Mouse (Mus musculus) hindbrain, embryonic 12.5 days (tissue): Measurements from ENCODE around the gene Trp73. TPM values are rescaled to one million over a fixed set of nuclear protein-coding genes. Genes with fewer than 3 reads are reported as not detected.

ENCODE experiments used
- ATAC-seq: fragments of 200-750 bp; cut with Nextera tagmentation; 2 replicates; pipeline ENCODE4 v1.8.0; 2017; ENCODE audit warnings: moderate TSS enrichment; ENCODE audit not compliant: low FRiP score
- H3K27ac ChIP-seq: fragments of 300-500 bp; sonication (generic); 2 replicates; pipeline ENCODE4 v1.5.1; 2016; ENCODE audit warnings: mild to moderate bottlenecking
- H3K27me3 ChIP-seq: fragments of 300-500 bp; sonication (generic); 2 replicates; pipeline ENCODE4 v1.6.1; 2016; ENCODE audit warnings: mild to moderate bottlenecking
- H3K36me3 ChIP-seq: fragments of 300-500 bp; sonication (generic); 2 replicates; pipeline ENCODE4 v1.6.1; 2016; ENCODE audit warnings: mild to moderate bottlenecking
- H3K4me1 ChIP-seq: fragments of 300-500 bp; sonication (generic); 2 replicates; pipeline ENCODE4 v1.6.1; 2016
- H3K4me2 ChIP-seq: fragments of 300-500 bp; sonication (generic); replicated peaks from 2 replicates; pipeline ENCODE4 v1.6.1; 2016; ENCODE audit warnings: mild to moderate bottlenecking
- H3K4me3 ChIP-seq: fragments of 300-500 bp; sonication (generic); 2 replicates; pipeline ENCODE4 v1.5.1; 2016; ENCODE audit warnings: mild to moderate bottlenecking
- H3K9ac ChIP-seq: fragments of 300-500 bp; sonication (generic); 2 replicates; pipeline ENCODE4 v1.6.1; 2016; ENCODE audit warnings: mild to moderate bottlenecking, moderate library complexity
- H3K9me3 ChIP-seq: fragments of 300-500 bp; sonication (generic); replicated peaks from 2 replicates; pipeline ENCODE4 v1.6.1; 2016; ENCODE audit warnings: mild to moderate bottlenecking
- WGBS: fragments of 180-500 bp; shearing (Covaris S2); methylation state at CpG from one replicate; pipeline ENCODE4 v1.1.7; 2016; 5-methylcytosine and 5-hydroxymethylcytosine counted together
- polyA plus RNA-seq: library from polyadenylated mRNA; unstranded; fragments of >200 nt; fragmentation: Nextera tagmentation; extraction: Ambion mirVana; gene quantifications from 2 replicates; pipeline ENCODE4 v1.2.1, GENCODE M21; 2016

Trp73 gene
- polyA plus RNA-seq, 1 experiment from 2014 or later, result 1.7 TPM

- WGBS, result 16% methylated on average over 7 of the region's 7 CpGs
- no peak for ATAC-seq
- Histone ChIP-seq H3K9ac (no peak overlapping the region), H3K27ac (no peak overlapping the region), H3K4me2 (no peak overlapping the region), H3K36me3 (peaks cover 6% of the 10 kb centered on the region), H3K4me1 (peaks cover 23% of the 10 kb centered on the region), H3K4me3 (no peak overlapping the region), H3K9me3 (no peaks in the 10 kb centered on the region), H3K27me3 (peaks cover 2% of the 10 kb centered on the region; the same call in 1 of the 2 replicates)
These were observed 23.3 kb upstream of the Trp73 start for GRCm38 (mm10) chr4:154163296-154163695.

- WGBS, result 1% methylated on average over 69 of the region's 75 CpGs
- H3K4me3 ChIP-seq, result peak within 1 kb of the TSS; percentile 93
These were observed 20.8 kb upstream of the Trp73 start, which contains the start of gene Tprgl for GRCm38 (mm10) chr4:154160538-154161390. Gene Tprgl, minus strand, starts transcription at chr4:154160666.

GRCm38 (mm10) chr4:154159961-154160537 lies 20.0 kb upstream of the Trp73 start:
- Histone ChIP-seq H3K4me2 (peak overlapping the region; percentile 84), H3K36me3 (peaks cover 38% of the 10 kb centered on the region), H3K4me3 (peak overlapping the region; percentile 93), H3K27ac (peak overlapping the region; percentile 52), H3K4me1 (peaks cover 26% of the 10 kb centered on the region), H3K27me3 (no peaks in the 10 kb centered on the region), H3K9ac (peak overlapping the region; percentile 91), H3K9me3 (no peaks in the 10 kb centered on the region)
- peak; percentile 59 for ATAC-seq
- WGBS, result 2% methylated on average over 28 of the region's 47 CpGs

More at GRCm38 (mm10) chr4:154160538-154161390, 20.8 kb upstream of the Trp73 start, which contains the start of gene Tprgl:
- ATAC-seq, result peak; percentile 95
- Histone ChIP-seq H3K4me2 (peak within 1 kb of the TSS; percentile 90), H3K27ac (peak within 1 kb of the TSS; percentile 52), H3K4me1 (peaks cover 23% of the 10 kb centered on the region), H3K27me3 (no peaks in the 10 kb centered on the region), H3K36me3 (peaks cover 31% of the 10 kb centered on the region), H3K9ac (peak within 1 kb of the TSS; percentile 91), H3K9me3 (no peaks in the 10 kb centered on the region)

GRCm38 (mm10) chr4:154159002-154159401 lies 19.0 kb upstream of the Trp73 start:
- H3K4me3 ChIP-seq, result 0 out of 2 replicates have a peak overlapping the region, but pooled peaks have one; percentile 93
- ATAC-seq, result peak; percentile 9; the same call in 1 of the 2 replicates
- H3K4me2 ChIP-seq, result peak overlapping the region; percentile 84; the same call in 1 of the 2 replicates
- H3K4me1 ChIP-seq, result peaks cover 27% of the 10 kb centered on the region
- no peak overlapping the region for H3K9ac ChIP-seq
- no peaks in the 10 kb centered on the region for H3K27me3 ChIP-seq
- H3K36me3 ChIP-seq, result peaks cover 44% of the 10 kb centered on the region
- no peaks in the 10 kb centered on the region for H3K9me3 ChIP-seq
- WGBS, result 16% methylated on average over 6 of the region's 6 CpGs
- no peak overlapping the region for H3K27ac ChIP-seq

- no peak overlapping the region for H3K9ac ChIP-seq
- H3K4me2 ChIP-seq, result no peak overlapping the region
- H3K4me1 ChIP-seq, result peaks cover 27% of the 10 kb centered on the region
- no peak overlapping the region for H3K27ac ChIP-seq
- no peak for ATAC-seq
- H3K4me3 ChIP-seq, result no peak overlapping the region
- 95% methylated on average over 14 of the region's 14 CpGs for WGBS
- no peaks in the 10 kb centered on the region for H3K9me3 ChIP-seq
- H3K36me3 ChIP-seq, result peaks cover 50% of the 10 kb centered on the region
- no peaks in the 10 kb centered on the region for H3K27me3 ChIP-seq
These were observed 18.1 kb upstream of the Trp73 start for GRCm38 (mm10) chr4:154157970-154158662.

GRCm38 (mm10) chr4:154156050-154156449 lies 16.0 kb upstream of the Trp73 start:
- WGBS, result 87% methylated on average over 7 of the region's 7 CpGs
- ATAC-seq, result no peak
- Histone ChIP-seq H3K27ac (no peak overlapping the region), H3K9me3 (no peaks in the 10 kb centered on the region), H3K4me2 (no peak overlapping the region), H3K36me3 (peaks cover 70% of the 10 kb centered on the region), H3K4me1 (peaks cover 21% of the 10 kb centered on the region), H3K4me3 (no peak overlapping the region), H3K9ac (no peak overlapping the region), H3K27me3 (no peaks in the 10 kb centered on the region)

GRCm38 (mm10) chr4:154154104-154154503 lies 14.1 kb upstream of the Trp73 start:
- H3K9me3 ChIP-seq, result no peaks in the 10 kb centered on the region
- no peak for ATAC-seq
- H3K27me3 ChIP-seq, result no peaks in the 10 kb centered on the region
- no peak overlapping the region for H3K27ac ChIP-seq
- peaks cover 86% of the 10 kb centered on the region for H3K36me3 ChIP-seq
- WGBS, result 69% methylated on average over 11 of the region's 11 CpGs
- peaks cover 11% of the 10 kb centered on the region for H3K4me1 ChIP-seq
- no peak overlapping the region for H3K4me3 ChIP-seq
- H3K4me2 ChIP-seq, result no peak overlapping the region
- no peak overlapping the region for H3K9ac ChIP-seq

- WGBS, result 85% methylated on average over 10 of the region's 10 CpGs
- H3K27me3 ChIP-seq, result peaks cover 4% of the 10 kb centered on the region
- ATAC-seq, result no peak
- H3K36me3 ChIP-seq, result peaks cover 37% of the 10 kb centered on the region
- H3K9me3 ChIP-seq, result no peaks in the 10 kb centered on the region
- H3K4me2 ChIP-seq, result no peak overlapping the region
- no peak overlapping the region for H3K4me3 ChIP-seq
- H3K9ac ChIP-seq, result no peak overlapping the region
- H3K27ac ChIP-seq, result no peak overlapping the region
- peaks cover 15% of the 10 kb centered on the region for H3K4me1 ChIP-seq
These were observed 6.3 kb upstream of the Trp73 start for GRCm38 (mm10) chr4:154146342-154146741.

- Histone ChIP-seq H3K27me3 (peaks cover 20% of the 10 kb centered on the region), H3K36me3 (peaks cover 23% of the 10 kb centered on the region), H3K9me3 (no peaks in the 10 kb centered on the region), H3K9ac (no peak overlapping the region), H3K4me3 (no peak overlapping the region), H3K4me1 (peaks cover 27% of the 10 kb centered on the region), H3K27ac (no peak overlapping the region), H3K4me2 (no peak overlapping the region)
- 83% methylated on average over 3 of the region's 3 CpGs for WGBS
- ATAC-seq, result no peak
These were observed 4.7 kb upstream of the Trp73 start for GRCm38 (mm10) chr4:154144712-154145111.

GRCm38 (mm10) chr4:154142211-154143040 lies 2.4 kb upstream of the Trp73 start, which contains the start of gene Wrap73:
Gene Wrap73, plus strand, starts transcription at chr4:154142372.
- Histone ChIP-seq H3K27ac (peak within 1 kb of the TSS; percentile 85; the same call in 1 of the 2 replicates), H3K36me3 (peaks cover 7% of the 10 kb centered on the region; the same call in 1 of the 2 replicates), H3K9ac (peak within 1 kb of the TSS; percentile 89), H3K9me3 (no peaks in the 10 kb centered on the region), H3K27me3 (peaks cover 43% of the 10 kb centered on the region), H3K4me1 (peaks cover 33% of the 10 kb centered on the region), H3K4me3 (peak within 1 kb of the TSS; percentile 83), H3K4me2 (peak within 1 kb of the TSS; percentile 89)
- ATAC-seq, result peak; percentile 93
- WGBS, result 2% methylated on average over 49 of the region's 49 CpGs
